Comparison of ENCODE assay signal across 19 mouse cellular contexts in the genomic region with DNA sequence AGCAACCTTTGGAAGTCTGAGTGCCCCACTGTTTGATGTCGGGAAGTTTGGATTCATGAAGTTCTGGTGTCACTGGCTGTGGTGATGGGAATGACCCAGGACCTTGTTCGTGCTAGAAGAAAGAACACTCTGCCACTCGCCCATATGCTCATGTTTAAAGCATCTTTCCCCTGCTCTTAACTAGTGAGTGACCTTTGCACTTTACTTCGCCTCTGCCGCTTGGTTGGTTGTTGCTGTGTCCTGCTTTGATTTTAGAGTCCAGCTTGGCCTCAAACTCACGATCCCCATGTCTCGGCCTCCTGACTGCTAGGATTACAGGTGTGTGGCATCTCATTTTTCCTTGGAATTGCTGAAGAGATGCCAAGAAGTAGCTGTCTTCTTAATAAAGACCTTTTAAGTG. TPM values are rescaled to one million over a fixed set of nuclear protein-coding genes. Genes with fewer than 3 reads are reported as not detected.
DNase-seq lines count a peak whose midpoint lies in the region; ATAC-seq and TF ChIP-seq lines count a peak whose summit lies in the region.
"Had no signal": no experiment of that assay in that cellular context is flagged by ENCODE, and none has a peak within 500 bp of the region (broad histone marks: within the 10 kb centered on the region; RNA-seq: fewer than 3 reads in every experiment).

No protein-coding gene starts in this region.

- H3K9me3 ChIP-seq in heart, embryonic 13.5 days: no peaks in the 10 kb centered on the region
- H3K9me3 ChIP-seq in liver, embryonic 13.5 days (replicated peaks): no peaks in the 10 kb centered on the region
- H3K9me3 ChIP-seq in liver, postnatal 0 days (ENCODE audit: low read length): no peaks in the 10 kb centered on the region
- H3K9me3 ChIP-seq: embryonic facial prominence, embryonic 12.5 days; forebrain, embryonic 12.5 days; hindbrain, embryonic 10.5 days; intestine, embryonic 15.5 days had no signal

- no peak for DNase-seq in heart, adult 2 months
- peak; percentile 86 for DNase-seq in liver, adult 2 months (ENCODE audit: extremely low read depth, low read depth, low spot score)
- DNase-seq in liver: no peak
- no peak for DNase-seq in liver, embryonic 13.5 days
- DNase-seq in liver, postnatal 0 days: no peak
- DNase-seq in adrenal gland, adult 8-10 months: no peak
- DNase-seq: adrenal gland, postnatal 36 days; cerebellum, adult 2 months; cerebellum, postnatal 14 days; gastrocnemius, postnatal 10 days had no signal

- no peak for ATAC-seq in heart, embryonic 13.5 days (ENCODE audit: extremely low read depth, insufficient number of reproducible peaks, low FRiP score, low TSS enrichment)
- no peak for ATAC-seq in liver, embryonic 13.5 days (ENCODE audit: low read depth)
- no peak for ATAC-seq in liver, postnatal 0 days
- ATAC-seq: forebrain, embryonic 16.5 days; Patski had no signal

- TF ChIP-seq CTCF in heart, adult 2 months (IDR thresholded peaks at IDR 0.05): no peak
- TF ChIP-seq CTCF in liver, adult 2 months (IDR thresholded peaks at IDR 0.05; ENCODE audit: low read depth, low read length): no peak
- TF ChIP-seq CTCF in liver, postnatal 0 days (IDR thresholded peaks at IDR 0.05; ENCODE audit: low read depth): no peak

- H3K9ac ChIP-seq in heart, embryonic 13.5 days: no peak overlapping the region
- no peak overlapping the region for H3K9ac ChIP-seq in heart, adult 2 months (ENCODE audit: low read depth, low read length)
- H3K9ac ChIP-seq in liver, adult 2 months (ENCODE audit: low read depth, low read length): peak overlapping the region; percentile 65
- H3K9ac ChIP-seq in liver, embryonic 13.5 days: no peak overlapping the region
- H3K9ac ChIP-seq in liver, postnatal 0 days (replicated peaks): no peak overlapping the region
- H3K9ac ChIP-seq: embryonic facial prominence, embryonic 12.5 days; forebrain, embryonic 12.5 days; hindbrain, embryonic 14.5 days; intestine, embryonic 15.5 days had no signal

- no peak overlapping the region for H3K4me2 ChIP-seq in heart, embryonic 13.5 days
- no peak overlapping the region; the same call in 1 of the 2 replicates for H3K4me2 ChIP-seq in liver, embryonic 13.5 days
- peak overlapping the region; percentile 50; the same call in 1 of the 2 replicates for H3K4me2 ChIP-seq in liver, postnatal 0 days (ENCODE audit: low read depth, low read length)
- H3K4me2 ChIP-seq: forebrain, embryonic 12.5 days; hindbrain, embryonic 14.5 days; intestine, embryonic 15.5 days had no signal

- H3K79me2 ChIP-seq in heart, adult 2 months (replicated peaks; ENCODE audit: control insufficient read depth, insufficient read depth, low read length): no peaks in the 10 kb centered on the region
- peaks cover 33% of the 10 kb centered on the region; the same call in 1 of the 2 replicates for H3K79me2 ChIP-seq in liver, adult 2 months (ENCODE audit: control insufficient read depth, insufficient read depth, low read length)

- WGBS in heart, embryonic 13.5 days: 81% methylated on average over 7 of the region's 7 CpGs
- WGBS in heart, adult 2 months: 93% methylated on average over 7 of the region's 7 CpGs
- 27% methylated on average over 7 of the region's 7 CpGs for WGBS in liver, adult 2 months
- WGBS in liver, embryonic 13.5 days (ENCODE audit: insufficient replicate concordance): 73% methylated on average over 7 of the region's 7 CpGs
- 56% methylated on average over 7 of the region's 7 CpGs for WGBS in liver, postnatal 0 days (ENCODE audit: insufficient replicate concordance)

- no peaks in the 10 kb centered on the region for H3K27me3 ChIP-seq in heart, embryonic 13.5 days (replicated peaks)
- no peaks in the 10 kb centered on the region for H3K27me3 ChIP-seq in heart, adult 2 months (ENCODE audit: control insufficient read depth, insufficient read depth, low read length)
- no peaks in the 10 kb centered on the region for H3K27me3 ChIP-seq in liver, adult 2 months (ENCODE audit: control insufficient read depth, insufficient read depth, low read length)
- H3K27me3 ChIP-seq in liver, embryonic 13.5 days: no peaks in the 10 kb centered on the region
- H3K27me3 ChIP-seq in liver, postnatal 0 days (ENCODE audit: insufficient read depth, low read length): no peaks in the 10 kb centered on the region
- H3K27me3 ChIP-seq: CH12.LX; embryonic facial prominence, embryonic 12.5 days; forebrain, embryonic 12.5 days; intestine, embryonic 15.5 days; Patski had no signal

- TF ChIP-seq POLR2A in heart, adult 2 months (IDR thresholded peaks at IDR 0.05; ENCODE audit: insufficient read depth, low read depth, low read length): no peak
- TF ChIP-seq POLR2A in liver, adult 2 months (IDR thresholded peaks at IDR 0.05; ENCODE audit: extremely low read depth, insufficient read depth, low read length): no peak

- no peak overlapping the region for H3K4me3 ChIP-seq in heart, embryonic 13.5 days
- H3K4me3 ChIP-seq in heart, adult 2 months: no peak overlapping the region
- no peak overlapping the region for H3K4me3 ChIP-seq in liver, adult 2 months (ENCODE audit: insufficient read depth, low read depth, low read length)
- H3K4me3 ChIP-seq in liver, embryonic 13.5 days (replicated peaks): no peak overlapping the region
- no peak overlapping the region for H3K4me3 ChIP-seq in liver, postnatal 0 days (ENCODE audit: low read depth, low read length)
- H3K4me3 ChIP-seq: embryonic facial prominence, embryonic 12.5 days; forebrain, embryonic 12.5 days; hindbrain, embryonic 10.5 days; intestine, embryonic 15.5 days had no signal

- peak overlapping the region; percentile 77 for H3K27ac ChIP-seq in heart, embryonic 13.5 days (replicated peaks)
- H3K27ac ChIP-seq in heart, adult 2 months: no peak overlapping the region; the same call in 1 of the 2 replicates
- peak overlapping the region; percentile 100 for H3K27ac ChIP-seq in liver, adult 2 months (replicated peaks; ENCODE audit: insufficient read depth, low read depth, low read length)
- peak overlapping the region; percentile 84 for H3K27ac ChIP-seq in liver, embryonic 13.5 days
- H3K27ac ChIP-seq in liver, postnatal 0 days (ENCODE audit: low read depth): peak overlapping the region; percentile 88
- H3K27ac ChIP-seq: hindbrain, embryonic 14.5 days; intestine, embryonic 15.5 days had no signal

- intact Hi-C loops in heart, adult 2 months (cut with DNase I): loop anchor here (5.0 kb wide), 1 partner anchor 34 kb away; a partner anchor contains a TSS

- peaks cover 9% of the 10 kb centered on the region; the same call in 1 of the 2 replicates for H3K36me3 ChIP-seq in heart, embryonic 13.5 days
- H3K36me3 ChIP-seq in heart, adult 2 months (ENCODE audit: control insufficient read depth, insufficient read depth, low read length): no peaks in the 10 kb centered on the region
- H3K36me3 ChIP-seq in liver, adult 2 months (ENCODE audit: control insufficient read depth, insufficient read depth, low read length): peaks cover 8% of the 10 kb centered on the region; the same call in 1 of the 2 replicates
- peaks cover 13% of the 10 kb centered on the region; the same call in 1 of the 2 replicates for H3K36me3 ChIP-seq in liver, embryonic 13.5 days
- peaks cover 8% of the 10 kb centered on the region; the same call in 1 of the 2 replicates for H3K36me3 ChIP-seq in liver, postnatal 0 days (replicated peaks; ENCODE audit: insufficient read depth, low read length)
- H3K36me3 ChIP-seq: embryonic facial prominence, embryonic 12.5 days; forebrain, embryonic 12.5 days; intestine, embryonic 15.5 days had no signal

- H3K4me1 ChIP-seq in heart, embryonic 13.5 days: peaks cover 40% of the 10 kb centered on the region
- peaks cover 7% of the 10 kb centered on the region for H3K4me1 ChIP-seq in heart, adult 2 months (ENCODE audit: control insufficient read depth, insufficient read depth, low read length)
- H3K4me1 ChIP-seq in liver, adult 2 months (ENCODE audit: control insufficient read depth, insufficient read depth, low read length): peaks cover 39% of the 10 kb centered on the region
- H3K4me1 ChIP-seq in liver, embryonic 13.5 days (replicated peaks): peaks cover 50% of the 10 kb centered on the region
- peaks cover 28% of the 10 kb centered on the region for H3K4me1 ChIP-seq in liver, postnatal 0 days (ENCODE audit: insufficient read depth)

- no peak for TF ChIP-seq EP300 in heart, adult 2 months (IDR thresholded peaks at IDR 0.05; ENCODE audit: insufficient read depth, low read depth, low read length)
- no peak for TF ChIP-seq EP300 in liver, postnatal 0 days (IDR thresholded peaks at IDR 0.05; ENCODE audit: low read depth)

RNA-seq across cellular contexts. Expression of a gene that starts 35.8 kb away (rescaled TPM):
- polyA plus RNA-seq in heart, embryonic 13.5 days (2015; fragmentation: Nextera tagmentation; extraction: Ambion mirVana): 2.1 and 2.2 TPM in 2 replicates
- total RNA-seq in heart, adult 2 months (2021): 1 to 10 TPM; 4.9 to 5.8 TPM
- polyA plus RNA-seq in heart, adult 2 months (2012; rRNA removed): 1.9 and 3.9 TPM in 2 replicates
- total RNA-seq in liver, adult 2 months (2014; rRNA removed): 17.2 and 17.8 TPM in 2 replicates
- 4.2 and 4.7 TPM in 2 replicates for polyA plus RNA-seq in liver, adult 2 months (2012; rRNA removed)
- 2.4 and 3.0 TPM in 2 replicates for polyA plus RNA-seq in liver, embryonic 13.5 days (2015; fragmentation: Nextera tagmentation; extraction: Ambion mirVana)
- polyA plus RNA-seq in liver, postnatal 0 days (2015; fragmentation: Nextera tagmentation; extraction: Ambion mirVana): 2.4 TPM in 2 replicates
- 1 to 10 TPM; 4.5 to 6.5 (median 5.7) TPM for total RNA-seq in adrenal gland, adult 8-10 months (2022)

RNA-seq across cellular contexts. Expression of a gene that starts 36.0 kb away (rescaled TPM):
- 21.2 and 23.2 TPM in 2 replicates for polyA plus RNA-seq in heart, embryonic 13.5 days (2015; fragmentation: Nextera tagmentation; extraction: Ambion mirVana)
- 10 to 100 TPM; 38.8 to 45.4 TPM for total RNA-seq in heart, adult 2 months (2021)
- polyA plus RNA-seq in heart, adult 2 months (2012; rRNA removed): 17.4 and 27.9 TPM in 2 replicates
- 9.2 and 11.7 TPM in 2 replicates for total RNA-seq in liver, adult 2 months (2014; rRNA removed)
- polyA plus RNA-seq in liver, adult 2 months (2012; rRNA removed): 6.4 and 6.5 TPM in 2 replicates
- 11.3 and 16.2 TPM in 2 replicates for polyA plus RNA-seq in liver, embryonic 13.5 days (2015; fragmentation: Nextera tagmentation; extraction: Ambion mirVana)
- polyA plus RNA-seq in liver, postnatal 0 days (2015; fragmentation: Nextera tagmentation; extraction: Ambion mirVana): 8.6 TPM in 2 replicates
- 10 to 100 TPM; 18.4 to 30.9 (median 25.1) TPM for total RNA-seq in adrenal gland, adult 8-10 months (2022)
